Mouse (Mus musculus) left cerebral cortex, adult 11 months (tissue): Measurements from ENCODE around the gene Esr2.
"Not testable (repeated sequence)": the region's sequence is repeated elsewhere in the genome, so short reads cannot be mapped to it uniquely, and the experiment has no call there.

Source experiments
- DNase-seq: peaks from one replicate; pipeline ENCODE4 v3.0.0; 2022; ENCODE audit warnings: low spot score

Esr2 gene

GRCm38 (mm10) chr12:76177000-76177863, at the start of gene Esr2:
TSS of gene Esr2 (minus strand) at chr12:76177259.
- DNase-seq, result no peak

GRCm38 (mm10) chr12:76222104-76222503, 45.0 kb upstream of the Esr2 start:
- not testable (repeated sequence) for DNase-seq

GRCm38 (mm10) chr12:76216716-76217115, 39.7 kb upstream of the Esr2 start:
- DNase-seq, result no peak

- DNase-seq, result no peak
Observed at GRCm38 (mm10) chr12:76215121-76215520, 38.1 kb upstream of the Esr2 start.

GRCm38 (mm10) chr12:76209429-76209974, 32.4 kb upstream of the Esr2 start:
- DNase-seq, result no peak

- no peak for DNase-seq
Observed at GRCm38 (mm10) chr12:76200326-76200725, 23.3 kb upstream of the Esr2 start.

GRCm38 (mm10) chr12:76197071-76197470, 20.0 kb upstream of the Esr2 start:
- no peak for DNase-seq

- DNase-seq, result peak; percentile 70
Observed at GRCm38 (mm10) chr12:76196709-76197054, 19.6 kb upstream of the Esr2 start.

- peak; percentile 17 for DNase-seq
Observed at GRCm38 (mm10) chr12:76195912-76196708, 19.1 kb upstream of the Esr2 start.

- no peak for DNase-seq
Observed at GRCm38 (mm10) chr12:76194526-76194925, 17.5 kb upstream of the Esr2 start.

GRCm38 (mm10) chr12:76190940-76191339, 13.9 kb upstream of the Esr2 start:
- peak; percentile 7 for DNase-seq

- no peak for DNase-seq
Observed at GRCm38 (mm10) chr12:76187849-76188248, 10.8 kb upstream of the Esr2 start.

GRCm38 (mm10) chr12:76186473-76186872, 9.4 kb upstream of the Esr2 start:
- no peak for DNase-seq

- DNase-seq, result no peak
Observed at GRCm38 (mm10) chr12:76185167-76185816, 8.2 kb upstream of the Esr2 start.

GRCm38 (mm10) chr12:76184271-76184670, 7.2 kb upstream of the Esr2 start:
- DNase-seq, result no peak

GRCm38 (mm10) chr12:76182831-76183230, 5.8 kb upstream of the Esr2 start:
- no peak for DNase-seq

GRCm38 (mm10) chr12:76181471-76181870, 4.4 kb upstream of the Esr2 start:
- no peak for DNase-seq

- no peak for DNase-seq
Observed at GRCm38 (mm10) chr12:76180442-76180841, 3.4 kb upstream of the Esr2 start.

GRCm38 (mm10) chr12:76179527-76179926, 2.5 kb upstream of the Esr2 start:
- no peak for DNase-seq

GRCm38 (mm10) chr12:76179051-76179450, 2.0 kb upstream of the Esr2 start:
- no peak for DNase-seq

- DNase-seq, result no peak
Observed at GRCm38 (mm10) chr12:76177864-76178518, 932 bp upstream of the Esr2 start.

GRCm38 (mm10) chr12:76165641-76166040, 11.4 kb downstream of the Esr2 start:
- DNase-seq, result no peak
